Mouse (Mus musculus) testis, adult 2 months (tissue): ENCODE measurements around the gene Rap1gap2.

Experiments
- CTCF ChIP-seq: fragments of 200-500 bp; IDR thresholded peaks from 2 replicates; pipeline ENCODE4 v1.5.1; 2012; ENCODE audit warnings: low read depth, mild to moderate bottlenecking, inconsistent platforms, low read length, moderate library complexity; ENCODE audit not compliant: control insufficient read depth, insufficient read depth, insufficient replicate concordance
- POLR2A ChIP-seq: fragments of 200-500 bp; IDR thresholded peaks from 2 replicates; pipeline ENCODE4 v1.6.1; 2012; ENCODE audit warnings: low read depth, mild to moderate bottlenecking, inconsistent platforms, low read length, moderate library complexity; ENCODE audit not compliant: control insufficient read depth

GRCm38 (mm10) chr11:74491130-74491529, 119.6 kb downstream of the Rap1gap2 start:
- TF ChIP-seq POLR2A: no peak
- TF ChIP-seq CTCF: no peak
